In genomic region chr10:76648738-76649137, GRCm38 (mm10) we compare ENCODE assay signal across 16 mouse cellular contexts. TPM values are rescaled to one million over a fixed set of nuclear protein-coding genes. Genes with fewer than 3 reads are reported as not detected.
A peak's percentile ranks its signal among the peaks of the same experiment; 100 is the strongest.
DNase-seq lines count a peak whose midpoint lies in the region; ATAC-seq and TF ChIP-seq lines count a peak whose summit lies in the region.
"Had no signal": no experiment of that assay in that cellular context is flagged by ENCODE, and none has a peak within 500 bp of the region (broad histone marks: within the 10 kb centered on the region; RNA-seq: fewer than 3 reads in every experiment).

No protein-coding gene starts in this region.

- no peak for TF ChIP-seq CTCF in midbrain, postnatal 0 days (IDR thresholded peaks at IDR 0.05)

- no peak for DNase-seq in frontal cortex, postnatal 10 days (ENCODE audit: low spot score in 2 of 2)
- DNase-seq in 3134 (ENCODE audit: extremely low read depth, insufficient read length, low spot score) = peak; percentile 87
- DNase-seq in adrenal gland, postnatal 10 days = peak; percentile 71
- DNase-seq in gastrocnemius, postnatal 25 days = peak; percentile 38
- DNase-seq in midbrain, postnatal 0 days (ENCODE audit: low spot score) = no peak
- DNase-seq in layer of hippocampus, postnatal 36 days = no peak
- DNase-seq: cerebellum, adult 11 months; lung, postnatal 4 days; right cerebral cortex, postnatal 25 days; thymus, postnatal 14 days had no signal

- 92% methylated on average over 10 of the region's 10 CpGs for WGBS in midbrain, postnatal 0 days
- WGBS in hindbrain, embryonic 12.5 days = 94% methylated on average over 10 of the region's 10 CpGs

- H3K36me3 ChIP-seq in midbrain, postnatal 0 days (ENCODE audit: insufficient read depth, low read length) = no peaks in the 10 kb centered on the region
- no peaks in the 10 kb centered on the region for H3K36me3 ChIP-seq in hindbrain, embryonic 12.5 days
- H3K36me3 ChIP-seq: limb, embryonic 10.5 days; liver, embryonic 15.5 days; midbrain, embryonic 15.5 days had no signal

- no peak overlapping the region for H3K4me2 ChIP-seq in midbrain, postnatal 0 days (ENCODE audit: low read depth, low read length, poor library complexity, severe bottlenecking)
- H3K4me2 ChIP-seq in hindbrain, embryonic 12.5 days (replicated peaks) = no peak overlapping the region
- H3K4me2 ChIP-seq: liver, embryonic 15.5 days; midbrain, embryonic 15.5 days had no signal

- no peak overlapping the region for H3K27ac ChIP-seq in midbrain, postnatal 0 days (ENCODE audit: low read depth, low read length)
- no peak overlapping the region for H3K27ac ChIP-seq in hindbrain, embryonic 12.5 days
- H3K27ac ChIP-seq: limb, embryonic 10.5 days; liver, embryonic 15.5 days; midbrain, embryonic 15.5 days had no signal

- no peak overlapping the region for H3K9ac ChIP-seq in midbrain, postnatal 0 days (replicated peaks; ENCODE audit: low read length, poor library complexity, severe bottlenecking)
- no peak overlapping the region for H3K9ac ChIP-seq in hindbrain, embryonic 12.5 days
- H3K9ac ChIP-seq: liver, embryonic 15.5 days; midbrain, embryonic 15.5 days had no signal

- H3K27me3 ChIP-seq in midbrain, postnatal 0 days (ENCODE audit: insufficient read depth, low read length) = no peaks in the 10 kb centered on the region
- no peaks in the 10 kb centered on the region for H3K27me3 ChIP-seq in hindbrain, embryonic 12.5 days
- H3K27me3 ChIP-seq: liver, embryonic 15.5 days; midbrain, embryonic 15.5 days had no signal

- no peaks in the 10 kb centered on the region for H3K9me3 ChIP-seq in midbrain, postnatal 0 days (ENCODE audit: low read length)
- no peaks in the 10 kb centered on the region for H3K9me3 ChIP-seq in hindbrain, embryonic 12.5 days (replicated peaks)
- H3K9me3 ChIP-seq: limb, embryonic 10.5 days; liver, embryonic 15.5 days; midbrain, embryonic 15.5 days had no signal

- no peaks in the 10 kb centered on the region for H3K4me1 ChIP-seq in midbrain, postnatal 0 days (ENCODE audit: insufficient read depth, low read length)
- no peaks in the 10 kb centered on the region for H3K4me1 ChIP-seq in hindbrain, embryonic 12.5 days
- H3K4me1 ChIP-seq: liver, embryonic 15.5 days; midbrain, embryonic 15.5 days had no signal

- H3K4me3 ChIP-seq in midbrain, postnatal 0 days (ENCODE audit: low read depth, low read length) = no peak overlapping the region
- no peak overlapping the region for H3K4me3 ChIP-seq in hindbrain, embryonic 12.5 days
- H3K4me3 ChIP-seq: limb, embryonic 10.5 days; liver, embryonic 15.5 days; midbrain, embryonic 15.5 days had no signal

- peak; percentile 74; the same call in 1 of the 2 replicates for ATAC-seq in frontal cortex, adult (ENCODE audit: low TSS enrichment)
- ATAC-seq in midbrain, postnatal 0 days (ENCODE audit: low FRiP score) = no peak
- no peak for ATAC-seq in hindbrain, embryonic 12.5 days (ENCODE audit: low FRiP score)
- ATAC-seq: activated CD4-positive, CD25-positive, alpha-beta regulatory T cell, adult 4 months; midbrain, embryonic 15.5 days had no signal

RNA-seq across cellular contexts. Expression of gene Col6a2, which starts 25.3 kb away (rescaled TPM):
- total RNA-seq in adrenal gland, postnatal 10 days (2021) = 100 to 1,000 TPM; 136 to 144 TPM
- 100 to 1,000 TPM in 1 of 2 experiments, 10 to 100 TPM in 1; 94.9 to 118 TPM for total RNA-seq in gastrocnemius, postnatal 25 days (2021)
- total RNA-seq in midbrain, postnatal 0 days (2014; rRNA removed) = 31.5 and 32.6 TPM in 2 replicates
- polyA plus RNA-seq in midbrain, postnatal 0 days (2015; fragmentation: Nextera tagmentation; extraction: Ambion mirVana) = 18.4 and 19.1 TPM in 2 replicates
- 1 to 10 TPM; 3.8 to 6.1 TPM for total RNA-seq in layer of hippocampus, postnatal 36 days (2021)
- 53.0 and 68.6 TPM in 2 replicates for polyA plus RNA-seq in hindbrain, embryonic 12.5 days (2016; fragmentation: Nextera tagmentation; extraction: Ambion mirVana)

Comparison
In these comparisons a context has a peak if more than half of its experiments do, and no peak if none do; other contexts are left out.
1. DNase-seq: peak in 3134 (single experiment), adrenal gland, postnatal 10 days (single experiment) and gastrocnemius, postnatal 25 days (single experiment); none in frontal cortex, postnatal 10 days (0 of 2), midbrain, postnatal 0 days (single experiment) and layer of hippocampus, postnatal 36 days (0 of 2).